Mouse (Mus musculus) forebrain, embryonic 10.5 days (tissue): ENCODE measurements around the gene Engase. TPM values are rescaled to one million over a fixed set of nuclear protein-coding genes. Genes with fewer than 3 reads are reported as not detected.

Experiments
- DNase-seq: peaks from one replicate; pipeline ENCODE4 v3.0.0-alpha.2; 2017; ENCODE audit warnings: low spot score; ENCODE audit errors: extremely low spot score
- H3K27ac ChIP-seq: fragments of 300-500 bp; sonication (generic); 2 replicates; pipeline ENCODE4 v1.5.1; 2016; ENCODE audit warnings: mild to moderate bottlenecking
- H3K27me3 ChIP-seq: fragments of 300-500 bp; sonication (generic); 2 replicates; pipeline ENCODE4 v1.6.1; 2016; ENCODE audit warnings: mild to moderate bottlenecking; ENCODE audit not compliant: poor library complexity, severe bottlenecking
- H3K36me3 ChIP-seq: fragments of 300-500 bp; sonication (generic); replicated peaks from 2 replicates; pipeline ENCODE4 v1.6.1; 2016; ENCODE audit warnings: mild to moderate bottlenecking, moderate library complexity
- H3K4me1 ChIP-seq: fragments of 300-500 bp; sonication (generic); 2 replicates; pipeline ENCODE4 v1.6.1; 2016
- H3K4me3 ChIP-seq: fragments of 300-500 bp; sonication (generic); 2 replicates; pipeline ENCODE4 v1.5.1; 2016; ENCODE audit warnings: mild to moderate bottlenecking, moderate library complexity
- H3K9me3 ChIP-seq: fragments of 300-500 bp; sonication (generic); 2 replicates; pipeline ENCODE4 v1.6.1; 2016; ENCODE audit warnings: mild to moderate bottlenecking, moderate library complexity
- WGBS: fragments of 180-500 bp; shearing (Covaris S2); methylation state at CpG from one replicate; pipeline ENCODE4 v1.1.7; 2016; 5-methylcytosine and 5-hydroxymethylcytosine counted together
- polyA plus RNA-seq: library from polyadenylated mRNA; unstranded; fragments of >200 nt; fragmentation: Nextera tagmentation; extraction: Ambion mirVana; gene quantifications from 2 replicates; pipeline ENCODE4 v1.2.1, GENCODE M21; 2016

Engase gene
- polyA plus RNA-seq, 1 experiment from 2014 or later = 7.9 TPM

GRCm38 (mm10) chr11:118523496-118524145, 47.0 kb downstream of the Engase start:
- Histone ChIP-seq H3K36me3 (no peaks in the 10 kb centered on the region), H3K9me3 (no peaks in the 10 kb centered on the region), H3K4me1 (peaks cover 9% of the 10 kb centered on the region; the same call in 1 of the 2 replicates), H3K27me3 (no peaks in the 10 kb centered on the region), H3K4me3 (no peak overlapping the region), H3K27ac (no peak overlapping the region)
- 89% methylated on average over 4 of the region's 4 CpGs for WGBS
- DNase-seq = no peak

- H3K27me3 ChIP-seq = 0 out of 2 replicates have a peak, but pooled peaks cover 5% of the 10 kb centered on the region
- H3K27ac ChIP-seq = 0 out of 2 replicates have a peak overlapping the region, but pooled peaks have one; percentile 26
- H3K9me3 ChIP-seq = no peaks in the 10 kb centered on the region
- no peak overlapping the region for H3K4me3 ChIP-seq
- H3K36me3 ChIP-seq = no peaks in the 10 kb centered on the region
- H3K4me1 ChIP-seq = peaks cover 13% of the 10 kb centered on the region
- 65% methylated on average over 11 of the region's 11 CpGs for WGBS
- DNase-seq = no peak
These were observed 48.4 kb downstream of the Engase start for GRCm38 (mm10) chr11:118525059-118525458.

GRCm38 (mm10) chr11:118528761-118529160, 52.1 kb downstream of the Engase start:
- H3K27me3 ChIP-seq = peaks cover 20% of the 10 kb centered on the region
- H3K36me3 ChIP-seq = no peaks in the 10 kb centered on the region
- no peak for DNase-seq
- no peak overlapping the region for H3K27ac ChIP-seq
- WGBS = 91% methylated on average over 9 of the region's 9 CpGs
- H3K4me3 ChIP-seq = no peak overlapping the region
- H3K9me3 ChIP-seq = no peaks in the 10 kb centered on the region
- peaks cover 26% of the 10 kb centered on the region for H3K4me1 ChIP-seq

GRCm38 (mm10) chr11:118530313-118530712, 53.7 kb downstream of the Engase start:
- Histone ChIP-seq H3K4me3 (no peak overlapping the region), H3K27me3 (peaks cover 25% of the 10 kb centered on the region), H3K36me3 (no peaks in the 10 kb centered on the region), H3K27ac (no peak overlapping the region), H3K4me1 (peaks cover 35% of the 10 kb centered on the region), H3K9me3 (no peaks in the 10 kb centered on the region)
- WGBS = 77% methylated on average over 8 of the region's 8 CpGs
- DNase-seq = no peak

- H3K9me3 ChIP-seq = no peaks in the 10 kb centered on the region
- WGBS = 33% methylated on average over 18 of the region's 18 CpGs
- H3K27me3 ChIP-seq = peaks cover 40% of the 10 kb centered on the region
- peaks cover 55% of the 10 kb centered on the region for H3K4me1 ChIP-seq
- H3K27ac ChIP-seq = no peak overlapping the region
- no peaks in the 10 kb centered on the region for H3K36me3 ChIP-seq
- H3K4me3 ChIP-seq = no peak overlapping the region
- peak; percentile 74 for DNase-seq
These were observed 57.9 kb downstream of the Engase start for GRCm38 (mm10) chr11:118534382-118535092.

- peaks cover 46% of the 10 kb centered on the region for H3K4me1 ChIP-seq
These were observed 61.4 kb downstream of the Engase start for GRCm38 (mm10) chr11:118538008-118538407.

More at GRCm38 (mm10) chr11:118538008-118538407, 61.4 kb downstream of the Engase start:
- H3K27me3 ChIP-seq = peaks cover 53% of the 10 kb centered on the region
- WGBS = 71% methylated on average over 11 of the region's 11 CpGs
- no peak overlapping the region for H3K4me3 ChIP-seq
- H3K9me3 ChIP-seq = no peaks in the 10 kb centered on the region
- H3K27ac ChIP-seq = no peak overlapping the region
- no peak for DNase-seq
- H3K36me3 ChIP-seq = no peaks in the 10 kb centered on the region

Other genes with a start within 250 kb of the Engase start
- 10.1 and 11.5 TPM in 2 replicates for gene Cyth1, start 228.2 kb upstream of the Engase start, polyA plus RNA-seq
- 22.9 and 24.6 TPM in 2 replicates for gene Usp36, start 186.6 kb upstream of the Engase start, polyA plus RNA-seq
- 0.16 and 0.26 TPM in 2 replicates for gene Cep295nl, start 134.3 kb upstream of the Engase start, polyA plus RNA-seq
- gene Timp2, start 121.1 kb upstream of the Engase start, polyA plus RNA-seq = 31.3 and 35.1 TPM in 2 replicates
- 0.47 and 1.0 TPM in 2 replicates for gene Lgals3bp, start 74.7 kb upstream of the Engase start, polyA plus RNA-seq
- 19.0 and 19.2 TPM in 2 replicates for gene Cant1, start 57.7 kb upstream of the Engase start, polyA plus RNA-seq
- gene C1qtnf1, start 48.6 kb upstream of the Engase start, polyA plus RNA-seq = 1.5 and 2.3 TPM in 2 replicates